Mouse (Mus musculus): ENCODE results near the gene Ecsit. TPM values are rescaled to one million over a fixed set of nuclear protein-coding genes. Genes with fewer than 3 reads are reported as not detected.
A peak's percentile ranks its signal among the peaks of the same experiment; 100 is the strongest.
"Not testable (repeated sequence)": the region's sequence is repeated elsewhere in the genome, so short reads cannot be mapped to it uniquely, and the experiment has no call there.

The Ecsit gene
- polyA plus RNA-seq, 1 experiment = 51.3 TPM

DNA sequence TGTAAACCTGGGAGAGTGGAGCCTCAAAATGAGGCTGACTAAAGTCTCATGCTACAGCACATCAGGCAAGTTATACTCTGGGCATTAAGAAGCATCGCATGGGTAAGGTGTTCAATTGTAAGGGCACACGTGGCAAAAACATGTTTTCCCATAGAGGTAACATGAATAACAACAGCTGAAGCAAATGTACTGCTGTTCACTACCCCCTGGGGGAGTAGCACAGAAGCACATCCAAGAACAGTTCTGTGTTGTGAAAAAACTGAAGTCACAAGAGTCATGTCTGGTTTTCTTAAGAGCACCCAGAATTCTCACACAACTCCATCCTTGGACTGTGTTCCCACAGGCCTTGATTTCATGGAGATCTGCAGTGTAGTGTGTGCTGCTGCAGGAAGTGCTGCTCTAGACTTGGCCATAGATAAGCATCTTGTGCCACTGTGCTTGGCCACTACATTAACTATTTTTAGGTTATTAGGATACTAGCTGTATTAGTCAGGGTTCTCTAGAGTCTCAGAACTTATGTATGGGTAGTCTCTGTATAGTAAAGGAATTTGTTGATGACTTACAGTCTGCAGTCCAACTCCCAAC lies 1.9 kb upstream of the Ecsit start:
- no peak for TF ChIP-seq POLR2A (IDR thresholded peaks at IDR 0.05; ENCODE audit: borderline replicate concordance, extremely low read depth, insufficient read depth, insufficient read length, poor library complexity, severe bottlenecking)
- DNase-seq (ENCODE audit: low read depth) = no peak

DNA sequence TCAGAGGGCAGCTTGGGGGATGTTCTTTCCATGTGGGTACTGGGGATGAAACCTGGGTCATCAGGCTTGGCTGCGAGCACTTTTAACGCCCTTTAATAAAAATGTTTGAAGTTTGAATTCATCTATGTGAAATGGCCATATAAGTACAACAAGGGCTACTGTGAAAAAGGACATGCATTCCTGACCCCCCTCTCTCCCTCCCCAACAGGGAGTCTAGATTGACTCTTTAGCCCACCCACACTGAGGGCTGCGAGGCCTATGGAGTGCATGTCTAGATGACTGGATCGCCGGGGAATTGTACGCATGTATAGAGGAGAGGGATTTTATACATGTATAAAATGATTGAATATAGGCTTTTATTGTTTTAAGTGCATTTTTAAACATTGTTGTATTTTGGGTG lies 774 bp upstream of the Ecsit start:
- no peak for DNase-seq (ENCODE audit: low read depth)
- TF ChIP-seq CTCF (IDR thresholded peaks at IDR 0.05; ENCODE audit: borderline replicate concordance, extremely low read depth, insufficient read depth, insufficient read length) (no peak), POLR2A (IDR thresholded peaks at IDR 0.05; ENCODE audit: borderline replicate concordance, extremely low read depth, insufficient read depth, insufficient read length, poor library complexity, severe bottlenecking) (no peak)

DNA sequence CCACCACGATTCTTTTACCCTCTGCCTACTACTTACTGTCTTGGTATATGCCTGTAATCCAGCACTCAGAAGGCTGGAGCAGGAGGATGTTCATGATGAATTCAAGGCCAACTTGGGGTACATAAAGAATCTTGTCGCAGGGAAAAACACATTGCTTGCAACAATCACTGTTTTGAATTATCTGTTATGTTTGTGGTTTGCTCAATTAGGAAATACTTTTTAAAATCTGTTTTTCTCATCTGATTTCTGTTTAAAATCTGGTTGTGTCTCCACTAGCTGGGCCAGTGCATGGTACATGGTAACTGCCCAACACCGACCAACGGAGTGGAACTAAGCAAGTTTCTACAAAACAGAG lies 594 bp downstream of the Ecsit start:
- DNase-seq (ENCODE audit: low read depth) = no peak
- TF ChIP-seq POLR2A (IDR thresholded peaks at IDR 0.05; ENCODE audit: borderline replicate concordance, extremely low read depth, insufficient read depth, insufficient read length, poor library complexity, severe bottlenecking) = no peak
- TF ChIP-seq CTCF (IDR thresholded peaks at IDR 0.05; ENCODE audit: borderline replicate concordance, extremely low read depth, insufficient read depth, insufficient read length) = no peak

DNA sequence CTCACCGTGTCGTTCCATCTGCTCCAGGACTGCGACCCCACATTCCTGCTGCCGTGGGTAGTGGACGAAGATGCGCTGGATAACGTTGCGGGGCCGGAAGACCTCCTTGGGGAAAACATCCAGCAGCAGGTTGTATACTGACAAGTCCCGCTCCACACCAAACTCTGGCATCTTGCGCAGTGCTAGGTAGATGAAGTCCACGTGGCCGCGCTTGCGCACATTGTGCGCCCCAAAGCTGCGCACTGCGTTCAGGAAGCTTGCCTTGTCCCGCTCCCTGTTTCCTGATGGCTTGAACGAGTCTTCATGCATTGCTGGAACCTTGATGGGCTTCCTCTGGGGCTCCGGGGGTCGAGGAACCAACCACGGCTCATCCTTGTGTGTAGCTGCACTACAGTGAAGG lies 9.0 kb downstream of the Ecsit start:
- TF ChIP-seq CTCF (IDR thresholded peaks at IDR 0.05; ENCODE audit: borderline replicate concordance, extremely low read depth, insufficient read depth, insufficient read length) = no peak
- no peak for TF ChIP-seq POLR2A (IDR thresholded peaks at IDR 0.05; ENCODE audit: borderline replicate concordance, extremely low read depth, insufficient read depth, insufficient read length, poor library complexity, severe bottlenecking)
- no peak for DNase-seq (ENCODE audit: low read depth)

DNA sequence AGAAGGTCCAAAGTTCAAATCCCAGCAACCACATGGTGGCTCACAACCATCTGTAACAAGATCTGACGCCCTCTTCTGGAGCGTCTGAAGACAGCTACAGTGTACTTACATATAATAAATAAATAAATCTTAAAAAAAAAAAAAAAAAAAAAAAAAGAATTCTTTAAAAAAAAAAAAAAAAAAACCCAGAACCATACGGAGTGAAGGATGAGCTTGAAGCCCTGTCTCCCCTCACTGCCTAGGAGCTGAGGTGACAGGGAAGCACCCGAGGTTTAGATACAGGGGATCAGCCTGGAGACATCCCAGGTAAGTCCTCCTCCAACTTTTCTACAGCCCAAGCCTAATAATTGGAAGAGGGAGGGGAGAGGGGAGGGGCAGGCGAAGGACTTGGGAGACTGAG lies 9.5 kb downstream of the Ecsit start:
- not testable (repeated sequence) for DNase-seq (ENCODE audit: low read depth)

DNA sequence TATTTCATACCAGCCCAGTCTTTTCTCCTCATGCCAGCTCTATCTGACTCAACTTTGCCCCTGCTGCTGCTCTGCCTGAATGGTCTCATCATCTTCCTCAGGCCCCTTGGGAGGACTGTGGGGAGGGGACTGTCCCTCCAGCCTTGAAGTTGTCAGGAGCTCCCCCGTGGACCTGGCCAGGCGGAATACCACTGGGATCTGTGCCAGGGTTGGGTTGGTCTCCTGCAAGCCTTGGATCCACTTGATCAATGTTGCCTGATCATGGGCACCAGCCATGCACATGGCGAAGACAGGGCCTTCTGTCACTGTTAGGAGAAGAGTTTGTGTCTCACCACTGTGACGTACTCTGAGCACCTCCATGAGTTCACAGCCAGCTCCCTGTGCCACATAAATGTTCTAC lies 13.0 kb downstream of the Ecsit start:
- TF ChIP-seq POLR2A (IDR thresholded peaks at IDR 0.05; ENCODE audit: borderline replicate concordance, extremely low read depth, insufficient read depth, insufficient read length, poor library complexity, severe bottlenecking) = no peak
- no peak for TF ChIP-seq CTCF (IDR thresholded peaks at IDR 0.05; ENCODE audit: borderline replicate concordance, extremely low read depth, insufficient read depth, insufficient read length)
- no peak for DNase-seq (ENCODE audit: low read depth)

DNA sequence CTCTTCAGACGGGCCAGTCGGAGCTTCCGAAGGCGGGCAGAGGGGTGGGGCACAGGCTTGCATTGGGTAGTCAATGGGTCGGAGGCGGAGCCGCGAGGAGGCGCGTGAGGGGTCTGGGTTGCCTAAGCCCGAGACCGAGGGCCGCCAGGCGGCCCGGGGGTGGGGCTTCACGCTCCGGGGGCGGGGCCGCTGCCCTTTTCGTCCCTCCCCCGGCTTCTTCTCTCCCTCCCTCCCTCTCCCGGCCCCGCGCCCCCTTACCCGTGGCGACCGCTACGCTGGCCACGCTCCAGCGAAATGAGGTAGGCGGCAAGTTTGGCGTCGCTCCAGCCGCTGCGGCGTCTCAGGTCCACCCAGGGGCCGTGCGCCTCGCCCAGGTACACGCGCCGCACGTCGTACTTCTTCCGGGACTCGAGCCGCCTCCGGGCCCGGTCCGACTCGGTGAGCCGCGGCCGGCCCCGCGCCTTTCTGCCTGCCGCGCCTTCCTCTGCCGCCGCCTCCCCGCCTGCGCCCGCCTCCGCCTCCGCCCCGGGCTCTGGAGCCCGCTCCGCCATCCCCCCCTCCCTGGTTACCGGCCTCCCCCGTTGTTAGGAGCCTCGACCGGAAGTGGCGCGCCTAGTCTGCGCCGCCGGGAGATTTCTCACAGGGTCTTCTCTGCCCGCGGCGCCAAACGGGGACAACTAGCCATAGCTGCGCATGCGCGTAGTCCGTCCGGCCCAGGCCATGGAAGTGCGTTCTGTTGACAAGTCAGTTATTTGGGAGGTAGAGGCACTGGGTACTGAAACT lies 14.3 kb downstream of the Ecsit start, which contains the start of the genes Gm49318 and Zfp653:
Gene Gm49318, minus strand, starts transcription at position 469 of the 783 bp plus-strand sequence.
Gene Zfp653, minus strand, starts transcription at position 586 of the 783 bp plus-strand sequence.
- DNase-seq (ENCODE audit: low read depth) = peak; percentile 98
- TF ChIP-seq POLR2A (IDR thresholded peaks at IDR 0.05; ENCODE audit: borderline replicate concordance, extremely low read depth, insufficient read depth, insufficient read length, poor library complexity, severe bottlenecking) (peak; percentile 69), CTCF (IDR thresholded peaks at IDR 0.05; ENCODE audit: borderline replicate concordance, extremely low read depth, insufficient read depth, insufficient read length) (no peak)

DNA sequence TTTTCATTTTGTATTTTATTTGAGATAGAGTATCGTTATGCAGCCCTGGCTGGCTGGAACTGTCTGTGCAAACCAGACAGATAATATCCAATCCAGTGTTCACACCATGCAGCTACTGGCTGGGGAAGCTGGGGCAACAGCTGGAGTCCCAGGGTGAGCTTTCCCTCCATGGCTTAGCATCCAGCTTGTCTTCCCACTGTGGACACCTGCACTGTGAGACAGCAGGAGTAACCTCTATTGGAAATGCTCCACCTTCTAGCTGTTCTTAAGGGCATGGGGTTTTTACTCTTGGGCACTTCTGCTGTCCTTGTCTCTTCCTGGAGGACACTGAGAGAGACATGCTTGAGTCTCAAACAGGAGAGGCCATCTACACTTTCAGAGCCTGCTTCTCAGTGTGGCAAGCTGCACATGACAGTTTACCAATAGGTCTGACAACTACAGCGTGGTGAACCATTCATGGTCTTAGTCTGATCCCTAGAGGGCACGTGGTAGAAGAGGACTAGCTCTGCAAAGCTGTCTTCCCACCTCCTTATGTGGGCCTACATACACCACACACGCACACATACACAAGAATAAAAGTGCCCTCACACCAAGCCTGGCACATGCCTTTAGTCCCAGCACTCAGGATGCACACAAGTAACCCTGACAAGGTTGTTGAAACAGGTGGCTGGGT lies 15.2 kb downstream of the Ecsit start:
- peak; percentile 25 for DNase-seq (ENCODE audit: low read depth)
- TF ChIP-seq CTCF (IDR thresholded peaks at IDR 0.05; ENCODE audit: borderline replicate concordance, extremely low read depth, insufficient read depth, insufficient read length) (no peak), POLR2A (IDR thresholded peaks at IDR 0.05; ENCODE audit: borderline replicate concordance, extremely low read depth, insufficient read depth, insufficient read length, poor library complexity, severe bottlenecking) (no peak)

DNA sequence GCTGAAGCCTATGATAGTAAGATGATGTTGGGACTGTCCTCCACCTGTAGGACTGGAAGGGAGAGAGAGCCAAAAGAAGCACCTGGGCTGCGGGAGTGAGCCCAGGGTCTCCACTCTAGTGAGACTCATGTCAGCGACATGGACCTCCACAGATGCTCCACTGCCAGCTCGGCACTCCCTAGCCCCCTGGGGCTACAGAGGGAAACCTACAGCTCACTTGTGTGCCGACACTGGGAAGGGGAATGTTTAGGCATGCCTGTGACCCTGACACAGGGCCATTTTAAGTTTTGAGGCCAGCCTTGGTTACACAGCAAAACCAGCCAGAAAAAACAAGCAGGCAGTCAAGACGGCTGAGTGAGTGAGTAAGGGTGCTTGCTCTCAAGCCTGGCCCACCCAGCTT lies 18.0 kb downstream of the Ecsit start:
- DNase-seq (ENCODE audit: low read depth) = no peak
- no peak for TF ChIP-seq CTCF (IDR thresholded peaks at IDR 0.05; ENCODE audit: borderline replicate concordance, extremely low read depth, insufficient read depth, insufficient read length)
- no peak for TF ChIP-seq POLR2A (IDR thresholded peaks at IDR 0.05; ENCODE audit: borderline replicate concordance, extremely low read depth, insufficient read depth, insufficient read length, poor library complexity, severe bottlenecking)

- no peak for TF ChIP-seq POLR2A (IDR thresholded peaks at IDR 0.05; ENCODE audit: borderline replicate concordance, extremely low read depth, insufficient read depth, insufficient read length, poor library complexity, severe bottlenecking)
- TF ChIP-seq CTCF (IDR thresholded peaks at IDR 0.05; ENCODE audit: borderline replicate concordance, extremely low read depth, insufficient read depth, insufficient read length) = peak; percentile 69; the same call in 1 of the 2 replicates
- DNase-seq (ENCODE audit: low read depth) = peak; percentile 44
These were observed 18.8 kb downstream of the Ecsit start for GRCm38 (mm10) chr9:22066433-22066832.

- no peak for TF ChIP-seq POLR2A (IDR thresholded peaks at IDR 0.05; ENCODE audit: borderline replicate concordance, extremely low read depth, insufficient read depth, insufficient read length, poor library complexity, severe bottlenecking)
- TF ChIP-seq CTCF (IDR thresholded peaks at IDR 0.05; ENCODE audit: borderline replicate concordance, extremely low read depth, insufficient read depth, insufficient read length) = no peak
- no peak for DNase-seq (ENCODE audit: low read depth)
These were observed 19.6 kb downstream of the Ecsit start for GRCm38 (mm10) chr9:22065642-22066041.

GRCm38 (mm10) chr9:22064341-22064740 lies 20.9 kb downstream of the Ecsit start:
- DNase-seq (ENCODE audit: low read depth) = peak; percentile 73
- no peak for TF ChIP-seq POLR2A (IDR thresholded peaks at IDR 0.05; ENCODE audit: borderline replicate concordance, extremely low read depth, insufficient read depth, insufficient read length, poor library complexity, severe bottlenecking)
- TF ChIP-seq CTCF (IDR thresholded peaks at IDR 0.05; ENCODE audit: borderline replicate concordance, extremely low read depth, insufficient read depth, insufficient read length) = no peak

All from brain, embryonic 14.5 days (tissue).